Mouse (Mus musculus) forebrain, embryonic 16.5 days (tissue): ENCODE measurements around the gene Hist2h2ac. TPM values are rescaled to one million over a fixed set of nuclear protein-coding genes. Genes with fewer than 3 reads are reported as not detected.

ENCODE experiments used
- ATAC-seq: fragments of 200-750 bp; cut with Nextera tagmentation; 2 replicates; pipeline ENCODE4 v1.8.0; 2017; ENCODE audit warnings: mild to moderate bottlenecking, moderate library complexity
- H3K27ac ChIP-seq: fragments of 300-500 bp; sonication (generic); 2 replicates; pipeline ENCODE4 v1.5.1; 2014; ENCODE audit warnings: low read length, control low read depth
- H3K27me3 ChIP-seq: fragments of 300-500 bp; sonication (generic); replicated peaks from 2 replicates; pipeline ENCODE4 v1.6.1; 2014; ENCODE audit warnings: low read length; ENCODE audit not compliant: control insufficient read depth, insufficient read depth
- H3K36me3 ChIP-seq: fragments of 300-500 bp; sonication (generic); 2 replicates; pipeline ENCODE4 v1.6.1; 2014; ENCODE audit not compliant: control insufficient read depth, insufficient read depth
- H3K4me1 ChIP-seq: fragments of 300-500 bp; sonication (generic); replicated peaks from 2 replicates; pipeline ENCODE4 v1.6.1; 2014; ENCODE audit warnings: low read length; ENCODE audit not compliant: control insufficient read depth, insufficient read depth
- H3K4me2 ChIP-seq: fragments of 300-500 bp; sonication (generic); 2 replicates; pipeline ENCODE4 v1.6.1; 2014; ENCODE audit warnings: mild to moderate bottlenecking, low read length, control low read depth
- H3K4me3 ChIP-seq: fragments of 300-500 bp; sonication (generic); replicated peaks from 2 replicates; pipeline ENCODE4 v1.5.1; 2014; ENCODE audit warnings: mild to moderate bottlenecking, low read length, control low read depth
- H3K9ac ChIP-seq: fragments of 300-500 bp; sonication (generic); replicated peaks from 2 replicates; pipeline ENCODE4 v1.6.1; 2014; ENCODE audit warnings: low read depth, low read length, control low read depth
- H3K9me3 ChIP-seq: fragments of 300-500 bp; sonication (generic); 2 replicates; pipeline ENCODE4 v1.6.1; 2016; ENCODE audit warnings: low read length; ENCODE audit not compliant: control insufficient read depth
- WGBS: fragments of 180-500 bp; shearing (Covaris S2); extraction: QIAGEN DNeasy Blood & Tissue Kit; methylation state at CpG from one replicate; pipeline ENCODE4 v1.1.7; 2014; 5-methylcytosine and 5-hydroxymethylcytosine counted together
- polyA plus RNA-seq: library from polyadenylated mRNA; unstranded; fragments of >200 nt; fragmentation: Nextera tagmentation; extraction: Ambion mirVana; gene quantifications from 2 replicates; pipeline ENCODE4 v1.2.1, GENCODE M21; 2015

Hist2h2ac gene
- polyA plus RNA-seq, 1 experiment from 2014 or later: 2.1 TPM

GRCm38 (mm10) chr3:96234914-96235313 is 14.2 kb upstream of the Hist2h2ac start:
- no peak overlapping the region for H3K4me2 ChIP-seq
- no peaks in the 10 kb centered on the region for H3K36me3 ChIP-seq
- H3K4me1 ChIP-seq: peaks cover 13% of the 10 kb centered on the region
- H3K4me3 ChIP-seq: no peak overlapping the region
- ATAC-seq: no peak
- H3K9me3 ChIP-seq: no peaks in the 10 kb centered on the region
- no peak overlapping the region for H3K9ac ChIP-seq
- H3K27ac ChIP-seq: no peak overlapping the region
- H3K27me3 ChIP-seq: no peaks in the 10 kb centered on the region
- 91% methylated on average over 2 of the region's 2 CpGs for WGBS

GRCm38 (mm10) chr3:96231758-96232120 is 11.1 kb upstream of the Hist2h2ac start:
- H3K4me1 ChIP-seq: no peaks in the 10 kb centered on the region
- no peak overlapping the region for H3K27ac ChIP-seq
- H3K36me3 ChIP-seq: no peaks in the 10 kb centered on the region
- no peaks in the 10 kb centered on the region for H3K27me3 ChIP-seq
- no peaks in the 10 kb centered on the region for H3K9me3 ChIP-seq
- H3K4me3 ChIP-seq: no peak overlapping the region
- no peak overlapping the region for H3K9ac ChIP-seq
- 47% methylated on average over 2 of the region's 2 CpGs for WGBS
- H3K4me2 ChIP-seq: no peak overlapping the region
- no peak for ATAC-seq

DNA sequence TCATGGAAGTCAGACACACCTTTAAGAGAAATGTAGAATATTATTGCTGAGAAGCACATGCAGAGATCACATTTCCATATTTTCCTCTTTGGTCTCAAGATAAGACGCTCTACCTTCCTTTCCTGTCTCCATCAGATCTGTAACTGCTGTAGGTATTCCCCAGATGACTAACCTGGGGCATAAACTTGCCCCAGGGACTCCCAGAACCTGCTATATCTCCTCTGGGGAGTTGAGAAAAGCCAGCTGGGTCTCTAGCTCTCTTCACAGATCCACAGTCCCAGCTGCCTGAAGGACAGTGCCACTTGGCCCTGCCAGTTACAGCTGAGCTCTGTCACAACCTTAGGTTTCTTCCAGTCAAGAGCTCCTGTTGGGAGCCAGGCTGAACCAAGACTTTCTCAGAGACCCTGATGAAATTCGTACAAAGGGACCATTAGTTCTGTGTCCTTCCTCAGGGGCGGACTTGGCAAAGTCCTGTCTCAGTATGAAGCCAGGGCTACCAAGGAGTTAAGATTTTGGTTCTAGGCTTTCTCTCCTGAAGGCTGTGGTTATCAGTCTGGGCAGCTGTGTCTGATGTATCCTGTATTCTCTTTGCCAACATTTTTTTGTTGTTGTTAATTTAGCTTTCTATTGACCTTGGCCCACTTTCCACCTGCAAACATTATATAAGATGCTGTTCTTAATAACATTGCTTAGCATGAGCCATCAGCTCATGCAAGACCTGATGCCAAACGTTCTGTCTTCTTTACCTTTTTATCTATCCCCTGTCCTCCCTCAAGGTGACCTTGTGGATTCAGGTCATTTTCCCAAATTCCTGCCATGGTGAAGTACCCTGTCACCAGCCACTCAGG is 10.5 kb upstream of the Hist2h2ac start:
- WGBS: 76% methylated on average over 4 of the region's 4 CpGs
- Histone ChIP-seq H3K4me2 (no peak overlapping the region), H3K9ac (no peak overlapping the region), H3K4me3 (no peak overlapping the region), H3K4me1 (peaks cover under 1% of the 10 kb centered on the region; the same call in 1 of the 2 replicates), H3K27ac (no peak overlapping the region), H3K27me3 (no peaks in the 10 kb centered on the region), H3K9me3 (no peaks in the 10 kb centered on the region), H3K36me3 (no peaks in the 10 kb centered on the region)
- ATAC-seq: no peak

DNA sequence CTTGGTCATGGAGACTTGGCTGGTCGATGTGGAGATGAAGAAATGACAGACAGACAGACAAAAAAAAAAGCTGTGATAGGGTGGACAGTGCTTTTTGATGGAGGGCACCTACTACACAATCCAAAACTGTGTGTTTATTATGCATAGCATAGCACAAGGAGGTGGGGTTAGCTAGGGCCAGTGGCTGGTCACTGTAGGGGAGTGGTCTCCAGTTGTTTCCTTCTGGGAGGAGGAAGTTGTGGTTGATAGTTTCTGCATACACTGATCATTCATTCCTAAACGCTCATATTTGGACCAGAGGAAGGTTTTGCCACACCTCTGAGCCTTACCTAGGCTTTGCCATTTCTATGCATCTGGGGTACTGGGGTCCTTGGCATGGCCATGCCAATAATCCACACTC is 9.7 kb upstream of the Hist2h2ac start:
- H3K27me3 ChIP-seq: no peaks in the 10 kb centered on the region
- H3K9ac ChIP-seq: no peak overlapping the region
- 85% methylated on average over 2 of the region's 2 CpGs for WGBS
- no peak overlapping the region for H3K4me2 ChIP-seq
- no peaks in the 10 kb centered on the region for H3K36me3 ChIP-seq
- ATAC-seq: no peak
- H3K9me3 ChIP-seq: no peaks in the 10 kb centered on the region
- peaks cover 6% of the 10 kb centered on the region; the same call in 1 of the 2 replicates for H3K4me1 ChIP-seq
- H3K4me3 ChIP-seq: no peak overlapping the region
- H3K27ac ChIP-seq: no peak overlapping the region

DNA sequence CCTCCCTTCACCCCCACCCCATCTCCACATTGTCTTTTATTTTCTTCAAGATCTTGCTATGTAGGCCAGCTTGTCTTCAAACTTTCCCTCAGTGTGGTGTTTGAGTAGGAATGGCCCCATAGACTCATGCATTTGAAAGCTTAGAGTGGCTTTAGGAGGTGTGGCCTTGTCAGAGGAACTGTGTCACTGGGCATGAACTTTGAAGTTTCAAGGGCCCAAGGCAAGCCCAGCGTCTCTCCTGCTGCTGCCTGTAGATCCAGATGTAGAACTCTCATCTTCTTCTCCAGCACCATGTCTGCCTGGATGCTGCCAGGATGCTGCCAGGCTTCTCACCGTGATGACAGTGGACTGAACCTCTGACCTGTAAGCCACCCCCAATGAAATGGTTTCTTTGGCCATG is 8.1 kb upstream of the Hist2h2ac start:
- H3K4me2 ChIP-seq: no peak overlapping the region
- no peaks in the 10 kb centered on the region for H3K27me3 ChIP-seq
- H3K27ac ChIP-seq: no peak overlapping the region
- WGBS: 84% methylated on average over 2 of the region's 2 CpGs
- no peak overlapping the region for H3K9ac ChIP-seq
- H3K36me3 ChIP-seq: no peaks in the 10 kb centered on the region
- peaks cover 6% of the 10 kb centered on the region for H3K4me1 ChIP-seq
- H3K4me3 ChIP-seq: no peak overlapping the region
- ATAC-seq: no peak
- H3K9me3 ChIP-seq: no peaks in the 10 kb centered on the region

DNA sequence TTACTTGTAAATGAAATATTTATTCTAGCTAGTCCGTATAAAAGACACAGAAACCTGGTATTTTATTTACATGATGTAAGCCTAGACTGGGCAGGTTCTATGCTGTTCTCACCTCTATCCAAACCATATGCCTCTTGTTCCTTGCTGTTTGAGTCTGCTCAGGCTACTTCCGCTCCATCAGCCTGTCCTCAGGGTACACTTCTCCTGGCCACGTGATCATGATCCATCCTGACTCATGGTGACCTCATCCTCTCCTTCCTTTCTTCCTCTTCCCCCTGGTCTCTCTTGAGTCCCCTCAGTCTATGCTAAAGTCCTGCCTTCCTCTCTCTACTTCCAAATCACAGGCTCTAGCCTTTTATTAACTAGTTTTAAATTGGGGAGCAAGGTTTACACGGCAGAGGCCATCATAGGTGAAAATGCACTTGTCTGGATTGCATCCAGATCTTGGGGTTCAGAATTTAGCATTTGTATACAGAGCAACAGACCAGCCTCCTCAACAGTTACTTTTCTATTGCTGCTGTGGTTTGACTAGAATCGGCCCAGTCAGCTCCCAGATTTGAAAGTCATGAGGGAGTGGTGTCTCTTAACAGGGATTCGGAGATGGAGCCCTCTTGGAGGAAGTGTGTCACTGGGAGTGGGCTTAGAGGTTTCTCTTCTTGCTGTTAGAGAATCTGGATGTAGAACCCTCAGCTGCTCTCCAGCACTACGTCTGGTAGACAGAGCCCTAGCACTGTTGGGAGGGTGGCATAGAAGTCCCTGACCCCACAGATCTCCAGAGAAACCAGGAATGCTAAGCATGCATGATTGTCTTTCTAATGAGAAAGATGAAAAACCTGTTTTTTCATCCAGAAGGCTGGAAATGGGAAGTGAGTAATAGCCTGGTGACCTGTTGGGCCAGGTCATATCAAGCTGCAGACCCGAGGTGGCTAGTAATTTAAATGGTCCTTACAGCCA is 6.3 kb upstream of the Hist2h2ac start:
- no peak overlapping the region for H3K4me2 ChIP-seq
- H3K36me3 ChIP-seq: no peaks in the 10 kb centered on the region
- no peak for ATAC-seq
- no peak overlapping the region for H3K9ac ChIP-seq
- no peak overlapping the region for H3K4me3 ChIP-seq
- WGBS: 75% methylated on average over 8 of the region's 8 CpGs
- no peaks in the 10 kb centered on the region for H3K27me3 ChIP-seq
- peaks cover 11% of the 10 kb centered on the region for H3K4me1 ChIP-seq
- H3K9me3 ChIP-seq: no peaks in the 10 kb centered on the region
- no peak overlapping the region for H3K27ac ChIP-seq

DNA sequence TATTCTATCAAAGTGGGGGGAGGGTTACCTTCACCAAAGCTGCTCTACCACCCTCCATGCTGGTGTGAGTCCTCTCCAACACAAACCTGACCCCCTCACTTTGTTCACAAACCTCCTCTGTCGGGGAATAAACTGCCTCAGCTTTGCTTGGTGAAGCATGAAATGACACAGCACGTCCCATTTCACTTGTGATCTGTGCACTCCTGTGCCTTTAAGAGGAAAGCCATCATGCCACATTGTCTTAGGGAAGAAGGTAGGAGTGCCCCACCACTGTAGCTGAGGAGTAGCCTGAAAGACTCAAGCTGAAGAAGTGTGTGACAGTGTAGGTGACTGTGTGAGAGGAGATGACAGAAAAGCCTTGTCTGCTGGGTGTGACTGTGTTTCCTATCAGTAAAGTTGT is 4.7 kb upstream of the Hist2h2ac start:
- Histone ChIP-seq H3K4me2 (no peak overlapping the region), H3K4me1 (peaks cover 19% of the 10 kb centered on the region), H3K27me3 (no peaks in the 10 kb centered on the region), H3K27ac (no peak overlapping the region), H3K9ac (no peak overlapping the region), H3K36me3 (no peaks in the 10 kb centered on the region), H3K9me3 (no peaks in the 10 kb centered on the region), H3K4me3 (no peak overlapping the region)
- no peak for ATAC-seq
- WGBS: 11% methylated on average over 2 of the region's 2 CpGs

- H3K9ac ChIP-seq: no peak overlapping the region
These were observed 2.1 kb upstream of the Hist2h2ac start for GRCm38 (mm10) chr3:96222774-96223173.

DNA sequence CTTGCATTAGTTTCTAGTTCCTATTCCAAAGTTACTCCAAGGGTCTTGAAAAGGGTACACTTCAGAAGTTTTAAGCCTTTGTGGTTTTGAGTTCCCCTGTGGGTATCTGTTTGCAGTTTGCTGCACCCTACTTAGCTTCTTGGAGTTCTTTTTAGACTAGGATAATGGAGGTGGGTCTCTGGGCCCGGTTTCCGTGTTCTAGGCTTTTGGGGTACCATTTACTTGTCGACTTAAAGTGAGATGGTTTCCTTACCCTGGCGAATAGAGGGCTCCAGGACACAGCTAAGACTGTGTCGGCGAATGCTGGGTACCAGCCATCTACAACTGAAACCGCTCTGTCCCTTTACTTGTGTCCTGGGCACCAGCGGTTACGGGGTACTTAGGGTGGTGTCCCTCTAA is 959 bp upstream of the Hist2h2ac start:
- peaks cover 25% of the 10 kb centered on the region for H3K4me1 ChIP-seq
- H3K27ac ChIP-seq: peak overlapping the region; percentile 98
- H3K4me3 ChIP-seq: peak overlapping the region; percentile 72
- H3K36me3 ChIP-seq: no peaks in the 10 kb centered on the region
- ATAC-seq: no peak
- peak overlapping the region; percentile 86 for H3K4me2 ChIP-seq
- no peaks in the 10 kb centered on the region for H3K27me3 ChIP-seq
- H3K9me3 ChIP-seq: no peaks in the 10 kb centered on the region
- 4% methylated on average over 9 of the region's 9 CpGs for WGBS
- H3K9ac ChIP-seq: peak overlapping the region; percentile 68

More at GRCm38 (mm10) chr3:96222774-96223173, 2.1 kb upstream of the Hist2h2ac start:
- peak overlapping the region; percentile 86 for H3K4me2 ChIP-seq
- H3K4me1 ChIP-seq: peaks cover 25% of the 10 kb centered on the region
- no peak overlapping the region for H3K27ac ChIP-seq
- no peak overlapping the region for H3K4me3 ChIP-seq
- 76% methylated on average over 4 of the region's 4 CpGs for WGBS
- no peaks in the 10 kb centered on the region for H3K36me3 ChIP-seq
- H3K9me3 ChIP-seq: no peaks in the 10 kb centered on the region
- no peak for ATAC-seq
- H3K27me3 ChIP-seq: no peaks in the 10 kb centered on the region
